Mouse (Mus musculus): ENCODE data around the gene Abhd11.

DNA sequence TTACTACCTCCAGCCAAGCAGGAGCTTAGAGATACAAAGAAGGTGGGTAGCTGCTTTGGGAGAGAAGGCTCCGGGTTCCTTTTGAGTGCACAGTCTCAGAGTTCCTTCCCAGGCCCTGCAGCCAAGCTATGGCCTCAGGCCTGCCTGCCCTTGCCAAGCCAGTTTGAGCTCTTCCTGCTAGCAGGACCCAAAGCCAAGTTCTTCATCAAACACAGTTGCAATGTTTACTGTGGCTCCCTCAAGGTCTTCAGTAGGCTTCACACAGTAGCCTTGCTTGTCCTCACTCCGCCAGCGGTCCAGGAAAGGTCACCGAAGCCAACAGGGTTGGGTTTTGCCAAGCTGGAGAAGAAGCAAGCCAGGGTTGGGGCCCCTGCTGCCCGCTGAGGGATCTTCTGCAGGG, 16.4 kb upstream of the Abhd11 start:
- no peak for TF ChIP-seq CTCF (IDR thresholded peaks at IDR 0.05; ENCODE audit: low read depth)
- TF ChIP-seq EP300 (IDR thresholded peaks at IDR 0.05; ENCODE audit: low read depth): no peak

Data from heart, postnatal 0 days (tissue).